Mouse (Mus musculus) right cerebral cortex, postnatal 4 days (tissue): ENCODE data around the gene Slc25a12.
A peak's percentile ranks its signal among the peaks of the same experiment; 100 is the strongest.

Source experiments
- DNase-seq: peaks from one replicate; pipeline ENCODE4 v3.0.0-alpha.2; 2022

Slc25a12 gene

DNA sequence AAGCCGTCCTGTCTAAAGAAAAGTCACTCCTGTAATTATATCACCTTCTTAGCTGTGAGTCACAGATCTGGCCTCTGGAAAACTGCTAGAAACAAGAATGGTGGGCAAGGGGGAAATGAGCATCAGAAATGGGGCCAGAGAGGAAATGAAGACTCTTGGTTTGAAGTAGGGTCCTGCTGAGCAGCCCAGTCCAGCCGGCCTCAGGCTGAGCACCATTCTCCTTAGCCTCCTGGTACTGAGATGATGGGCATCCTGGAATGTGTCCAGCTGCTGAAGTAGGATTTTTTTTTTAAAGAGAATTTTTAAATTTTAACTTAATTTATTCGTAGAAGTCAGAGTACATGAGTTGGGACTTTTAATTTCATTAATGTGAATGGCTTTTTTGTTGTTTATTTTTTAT, 62.7 kb downstream of the Slc25a12 start:
- no peak for DNase-seq

DNA sequence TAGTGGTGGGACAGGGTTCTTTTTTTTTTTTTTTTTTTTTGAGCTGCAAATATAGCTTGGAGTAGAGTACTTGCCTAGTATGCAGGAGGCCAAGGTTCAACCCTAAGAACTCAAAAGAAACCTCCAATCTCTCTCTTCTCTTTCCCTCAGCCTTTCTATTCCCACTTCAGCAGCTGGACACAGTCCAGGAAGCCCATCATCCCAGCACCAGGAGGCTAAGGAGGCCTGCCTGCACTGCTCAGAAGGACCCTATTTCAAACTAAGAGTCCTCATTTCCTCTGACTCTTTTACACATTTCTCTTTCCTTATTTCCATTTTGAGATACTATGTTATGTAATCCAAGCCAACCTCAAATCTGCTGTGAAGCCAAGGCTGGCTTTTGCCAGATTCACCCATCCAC, 64.3 kb downstream of the Slc25a12 start:
- peak; percentile 25 for DNase-seq

DNA sequence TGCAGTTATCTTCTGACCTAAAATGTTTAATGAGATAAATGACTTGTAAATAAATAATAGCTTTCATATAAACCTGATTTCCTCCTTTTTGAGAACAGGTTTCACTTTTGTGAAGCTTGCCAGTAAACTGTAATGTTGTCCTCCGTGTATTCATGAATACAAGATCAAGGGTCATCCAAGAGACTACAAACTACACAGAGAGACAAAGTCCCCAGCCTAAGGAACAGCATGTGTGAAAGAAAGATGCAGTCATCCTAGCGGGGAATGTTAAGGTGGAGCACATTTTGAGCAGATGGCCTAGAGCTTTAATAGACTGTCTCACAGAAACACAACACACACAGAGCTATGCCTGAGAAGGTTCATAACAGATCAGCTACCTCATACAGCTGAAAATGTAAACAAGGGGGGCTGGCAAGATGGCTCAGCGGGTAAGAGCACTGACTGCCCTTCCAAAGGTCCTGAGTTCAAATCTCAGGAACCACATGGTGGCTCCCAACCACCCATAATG, 65.3 kb downstream of the Slc25a12 start:
- no peak for DNase-seq

DNA sequence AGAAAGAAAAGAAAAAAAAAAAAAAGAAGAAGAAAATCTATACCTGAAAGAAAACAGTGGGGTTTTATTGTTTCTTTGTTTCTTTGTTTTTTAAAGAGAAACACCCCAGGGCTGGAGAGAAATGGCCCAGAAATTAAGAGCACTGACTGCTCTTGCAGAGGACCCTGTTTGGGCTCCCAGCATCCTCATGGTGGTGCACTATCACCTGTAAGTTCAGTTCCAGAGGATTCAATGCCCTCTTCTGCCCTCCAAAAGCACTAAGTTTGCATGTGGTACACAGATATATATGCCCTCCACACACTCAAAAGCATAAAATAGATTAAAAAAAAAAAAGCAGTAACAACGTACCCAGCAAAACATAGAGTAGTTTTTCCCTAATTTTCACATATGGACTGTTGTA, 68.8 kb downstream of the Slc25a12 start:
- DNase-seq: no peak

DNA sequence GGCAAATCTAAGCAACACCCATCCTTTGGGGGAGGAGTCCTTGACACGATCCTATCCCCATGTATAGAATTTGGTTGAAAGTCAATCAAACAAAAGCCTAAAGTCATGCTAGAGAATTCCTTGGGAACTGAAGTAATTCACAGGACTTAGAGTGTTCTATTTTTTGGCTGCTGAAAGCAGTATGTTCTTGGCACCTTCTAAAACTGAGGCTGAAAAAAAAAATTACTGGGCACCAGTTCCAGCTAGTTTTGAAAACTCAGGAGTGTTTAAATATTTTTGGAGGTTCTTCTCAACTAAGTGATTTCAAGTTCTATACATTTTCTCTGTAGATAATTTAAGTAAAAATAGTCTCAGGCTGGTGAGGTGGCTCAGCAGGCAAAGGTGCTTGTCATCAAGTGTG, 70.0 kb downstream of the Slc25a12 start:
- no peak for DNase-seq

DNA sequence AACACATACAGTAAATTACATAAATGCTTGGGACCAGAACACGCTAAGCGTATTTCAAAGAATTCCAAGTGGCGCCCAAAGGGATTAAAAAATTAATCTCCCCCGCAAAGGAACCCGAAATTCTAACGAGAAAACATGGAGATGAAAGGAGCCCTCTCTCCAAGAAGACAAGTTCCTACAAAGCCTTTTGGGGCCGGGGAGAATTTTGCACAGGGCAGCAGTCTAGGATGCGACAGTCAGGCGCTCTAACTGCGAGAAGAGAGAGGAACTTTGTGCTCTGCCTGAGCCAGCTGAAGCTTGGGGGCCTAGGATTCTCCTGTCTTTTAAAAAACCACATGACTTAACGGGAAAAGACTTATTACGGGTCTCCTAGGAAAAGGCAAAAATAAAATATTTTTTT, 71.7 kb downstream of the Slc25a12 start:
- no peak for DNase-seq

DNA sequence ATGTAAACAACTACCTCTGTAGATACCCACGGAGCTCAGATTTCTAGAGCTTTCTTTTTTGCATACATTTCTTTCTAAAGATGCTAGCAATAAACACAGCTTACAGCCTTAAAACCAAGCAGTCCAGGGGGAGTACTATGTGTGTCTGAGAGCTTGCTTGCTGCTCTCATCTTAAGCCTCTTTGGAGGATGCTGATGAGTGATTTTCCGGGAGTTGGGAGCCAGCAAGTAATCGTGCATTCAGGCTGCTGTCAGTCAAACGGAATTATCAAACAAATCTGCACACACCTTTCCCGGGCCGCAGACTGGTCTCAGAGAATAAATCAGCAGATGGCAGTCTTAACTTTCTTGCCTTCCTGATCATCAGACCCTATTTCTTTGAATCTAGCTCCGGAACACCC, 73.1 kb downstream of the Slc25a12 start:
- no peak for DNase-seq

DNA sequence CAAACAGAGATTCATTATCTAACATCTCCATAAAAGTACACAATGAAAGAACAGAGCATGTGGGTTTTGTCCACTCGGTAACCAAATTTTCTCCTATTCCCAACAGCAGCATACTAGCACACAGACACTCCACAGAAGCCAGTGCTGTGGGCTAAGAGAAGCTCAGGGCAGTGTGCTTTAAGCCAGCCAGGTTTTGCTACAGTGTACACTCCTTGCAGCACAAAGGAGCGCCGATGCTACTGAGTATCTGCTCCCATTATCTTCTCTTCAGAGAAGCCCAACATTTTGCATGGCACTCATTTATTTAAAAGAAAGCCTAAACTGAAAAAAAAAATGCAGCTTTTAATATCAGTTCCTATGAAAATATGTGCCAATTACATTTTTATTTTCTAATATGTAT, 73.6 kb downstream of the Slc25a12 start:
- no peak for DNase-seq

DNA sequence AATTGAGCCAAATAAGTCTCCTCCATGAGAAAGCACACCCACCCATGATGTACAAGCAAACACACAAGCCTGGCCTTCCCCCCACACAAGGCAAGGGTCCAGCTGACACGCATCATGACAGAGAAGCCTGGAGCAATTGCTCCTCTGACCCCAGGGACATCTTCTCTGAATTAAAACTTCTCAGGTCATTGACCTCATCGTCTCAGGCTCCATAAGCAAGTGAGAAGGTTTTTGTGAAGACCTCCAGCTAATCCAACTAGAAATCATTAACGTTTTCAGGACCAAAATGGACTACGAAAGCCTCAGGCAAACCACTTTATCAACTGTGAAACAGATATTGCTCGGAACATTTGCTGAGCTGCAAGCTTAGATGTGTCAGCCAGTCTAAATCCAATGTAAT, 76.0 kb downstream of the Slc25a12 start:
- DNase-seq: no peak

DNA sequence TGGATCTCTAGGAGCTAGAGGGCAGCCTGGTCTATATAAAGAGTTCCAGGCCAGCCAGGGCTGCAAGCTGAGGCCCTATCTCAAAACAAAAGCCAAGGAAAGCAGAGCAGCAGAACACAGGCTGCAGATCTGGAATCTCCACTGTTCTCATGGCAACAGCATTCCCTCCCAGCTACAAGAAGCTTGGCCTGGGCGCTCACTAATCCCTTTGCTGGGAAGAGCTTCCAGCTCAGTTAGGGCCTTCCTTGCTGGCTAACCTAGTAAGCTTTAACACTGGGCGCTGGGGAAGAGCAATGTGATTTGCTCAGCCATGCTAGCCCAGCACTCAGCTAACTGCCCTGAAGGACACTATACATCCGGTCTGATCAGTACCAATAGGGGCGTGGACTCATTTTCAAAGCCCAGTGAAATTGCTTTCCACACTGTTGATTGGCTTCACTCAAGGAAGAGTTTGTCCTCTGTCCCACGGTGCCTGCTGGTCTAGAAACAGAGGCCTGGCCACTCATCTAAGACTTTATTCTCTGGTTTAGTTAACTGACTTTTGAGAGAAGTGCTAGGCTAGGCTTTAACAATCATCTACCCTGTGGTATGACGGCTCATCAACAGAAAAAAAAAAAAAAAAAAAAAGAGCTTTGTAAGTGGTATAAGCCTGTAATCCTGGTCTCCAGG, 77.3 kb downstream of the Slc25a12 start:
- peak; percentile 33 for DNase-seq

DNA sequence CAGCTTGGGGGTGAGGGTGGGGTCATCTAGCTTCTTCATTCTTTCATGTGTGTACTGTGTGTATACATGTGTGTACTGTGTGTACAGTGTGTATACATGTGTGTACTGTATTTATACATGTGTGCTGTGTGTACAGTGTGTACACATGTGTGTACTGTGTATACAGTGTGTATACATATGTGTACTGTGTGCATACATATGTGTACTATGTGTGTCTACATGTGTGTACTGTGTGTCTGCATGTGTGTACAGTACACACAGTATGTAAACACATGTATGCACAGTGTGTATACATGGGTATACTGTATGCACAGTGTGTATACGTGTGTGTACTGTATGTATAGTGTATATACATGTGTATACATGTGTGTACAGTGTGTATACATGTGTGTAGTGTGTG, 85.6 kb downstream of the Slc25a12 start:
- no peak for DNase-seq

DNA sequence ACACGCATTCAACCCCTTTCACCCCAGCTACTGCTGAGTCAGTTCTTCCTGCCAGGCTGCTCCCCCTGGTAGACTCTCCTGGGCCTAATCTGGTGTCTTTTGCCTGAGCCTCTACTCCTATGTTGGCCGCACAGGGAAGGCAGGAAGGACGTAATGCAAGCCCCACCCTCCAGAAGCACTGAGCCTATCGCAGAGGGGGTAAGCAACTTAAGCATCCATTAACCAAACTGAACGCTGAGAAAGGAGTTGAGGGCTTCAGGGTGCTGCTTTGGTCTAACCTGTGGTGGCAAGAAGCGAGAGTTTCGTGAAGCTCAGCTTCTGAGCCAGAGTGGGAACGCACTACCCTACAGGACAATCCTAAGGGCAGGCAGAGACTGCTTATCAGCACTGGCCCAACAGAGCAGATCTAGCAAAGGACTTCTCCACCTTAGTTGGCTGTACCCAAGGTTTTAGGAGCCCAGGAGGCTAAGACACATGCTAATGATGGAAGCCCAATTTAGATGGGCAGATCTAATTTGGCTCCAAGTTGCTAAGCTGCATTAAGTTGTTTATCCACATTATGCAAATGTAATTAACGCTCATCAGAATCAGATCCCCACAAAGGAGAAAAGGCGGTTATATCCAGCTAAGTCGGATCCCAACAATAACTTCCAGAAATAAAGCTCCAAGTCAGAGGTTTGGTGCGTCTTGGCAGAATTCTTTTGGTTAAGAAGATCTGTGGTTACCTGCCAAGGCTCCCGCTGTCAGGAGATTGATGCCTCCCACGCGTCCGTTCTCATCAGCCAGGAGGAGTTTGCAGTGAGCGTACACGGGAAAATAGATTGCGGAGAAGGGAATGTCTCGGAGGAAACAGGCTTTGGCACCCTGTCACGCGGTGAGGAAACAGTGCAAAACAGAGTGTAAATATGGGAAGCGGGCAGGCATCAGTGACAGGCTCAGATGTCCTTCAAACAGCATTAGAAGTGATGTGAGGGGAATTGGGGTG, 88.5 kb downstream of the Slc25a12 start:
- DNase-seq: peak; percentile 19

DNA sequence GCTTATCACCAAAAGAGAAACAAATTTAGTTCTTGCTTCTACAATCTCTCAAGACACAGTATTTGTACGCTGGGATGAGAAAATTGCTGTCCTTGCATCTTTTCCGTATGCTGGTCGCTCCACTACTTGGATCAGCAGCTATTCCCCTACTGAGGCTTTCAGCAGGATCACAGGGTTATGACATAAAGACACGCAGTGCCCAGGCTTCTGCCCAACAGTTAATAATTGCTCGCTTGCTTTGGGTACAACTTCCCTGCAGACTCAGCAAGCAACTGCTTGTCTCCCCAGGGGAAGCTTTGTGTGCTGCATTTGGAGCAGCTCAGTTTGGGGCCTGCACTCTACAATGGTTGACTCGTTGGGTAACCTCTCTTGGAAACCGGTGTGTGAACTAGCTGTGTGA, 91.8 kb downstream of the Slc25a12 start:
- DNase-seq: no peak

DNA sequence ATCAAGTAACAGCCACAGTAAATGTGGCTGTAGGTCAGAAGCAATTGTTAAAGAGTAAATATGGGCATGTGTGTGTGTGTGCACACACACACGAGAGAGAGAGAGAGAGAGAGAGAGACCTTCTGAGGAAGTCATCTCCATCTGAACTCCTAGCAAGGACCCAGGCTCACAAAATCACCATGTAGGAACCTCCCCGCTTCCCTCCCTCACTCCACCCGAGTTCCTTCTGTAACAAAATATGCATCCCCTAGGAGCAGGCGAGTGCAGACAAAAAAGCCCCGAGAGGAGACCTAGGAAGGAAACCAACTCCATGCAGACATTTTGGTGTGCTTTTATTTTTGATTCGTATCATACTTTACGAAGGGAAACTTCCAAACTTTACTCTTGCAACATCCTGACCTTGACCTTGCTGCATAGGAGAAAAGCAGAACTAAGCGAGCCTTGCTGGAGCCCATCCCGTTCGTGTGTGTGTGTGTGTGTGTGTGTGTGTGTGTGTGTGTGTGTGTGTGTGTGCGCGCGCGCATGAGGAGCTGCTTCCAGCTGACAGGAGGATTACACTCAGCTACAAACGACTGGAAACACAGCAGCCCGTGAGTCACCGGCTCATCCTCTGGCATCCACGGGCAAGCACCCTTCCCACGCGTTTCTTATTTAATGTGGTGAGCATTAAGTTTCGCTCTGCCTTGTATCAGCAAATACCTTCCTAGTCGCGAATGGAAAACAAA, 93.4 kb downstream of the Slc25a12 start:
- DNase-seq: no peak

DNA sequence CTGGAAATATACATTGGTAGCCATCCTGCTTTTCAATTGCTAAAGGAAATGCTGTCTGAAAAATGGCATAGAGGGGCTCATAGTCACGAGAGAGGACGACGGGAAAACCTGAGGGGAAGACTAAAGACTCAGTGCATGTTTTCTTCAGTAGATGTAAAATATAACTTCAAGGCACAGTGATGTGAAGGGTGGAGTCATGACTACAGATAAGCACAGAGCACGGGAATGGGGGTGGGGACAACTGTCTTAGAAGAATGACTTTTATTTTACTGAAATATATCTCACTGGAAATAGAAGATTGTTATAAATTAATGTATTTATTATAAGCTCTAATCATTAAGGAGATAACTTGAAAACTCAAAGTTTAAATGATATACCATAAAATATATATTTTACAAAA, 97.5 kb downstream of the Slc25a12 start:
- no peak for DNase-seq

DNA sequence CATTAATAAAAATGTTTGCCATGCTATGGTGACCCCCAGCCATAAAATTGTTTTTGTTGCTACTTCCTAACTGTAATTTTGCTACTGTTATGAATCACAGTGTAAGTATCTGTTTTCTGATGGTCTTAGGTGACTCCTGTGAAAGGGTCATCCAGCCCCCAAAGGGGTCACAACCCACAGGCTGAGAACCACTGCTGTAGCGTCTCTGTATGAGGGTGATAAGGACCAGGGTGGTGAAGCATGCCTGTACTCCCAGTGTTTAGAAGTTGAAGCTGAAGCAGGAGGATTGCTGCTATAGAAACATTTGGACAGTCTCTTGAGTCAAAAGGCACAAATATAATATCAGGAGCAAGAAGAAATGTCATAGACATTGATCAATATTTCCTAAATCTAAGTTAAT, 98.2 kb downstream of the Slc25a12 start:
- no peak for DNase-seq

DNA sequence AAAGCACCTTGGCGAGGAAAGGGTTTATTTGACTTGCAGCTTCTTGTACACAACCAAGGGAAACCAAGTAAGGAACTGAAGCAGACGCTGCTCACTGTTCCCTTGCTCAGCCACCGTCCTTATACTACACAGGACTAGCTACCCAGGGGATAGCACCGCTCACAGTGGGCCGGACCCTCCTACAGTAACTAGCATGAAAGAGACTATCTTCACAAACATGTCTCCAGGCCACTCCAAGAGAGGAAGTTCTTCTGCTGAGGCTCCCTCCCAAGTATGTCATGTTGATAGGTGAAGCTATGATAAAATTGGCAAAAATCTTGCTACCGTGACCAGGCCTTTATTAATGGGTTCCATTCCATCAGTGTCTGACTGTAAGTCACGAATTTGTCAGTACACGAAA, 98.9 kb downstream of the Slc25a12 start:
- no peak for DNase-seq

DNA sequence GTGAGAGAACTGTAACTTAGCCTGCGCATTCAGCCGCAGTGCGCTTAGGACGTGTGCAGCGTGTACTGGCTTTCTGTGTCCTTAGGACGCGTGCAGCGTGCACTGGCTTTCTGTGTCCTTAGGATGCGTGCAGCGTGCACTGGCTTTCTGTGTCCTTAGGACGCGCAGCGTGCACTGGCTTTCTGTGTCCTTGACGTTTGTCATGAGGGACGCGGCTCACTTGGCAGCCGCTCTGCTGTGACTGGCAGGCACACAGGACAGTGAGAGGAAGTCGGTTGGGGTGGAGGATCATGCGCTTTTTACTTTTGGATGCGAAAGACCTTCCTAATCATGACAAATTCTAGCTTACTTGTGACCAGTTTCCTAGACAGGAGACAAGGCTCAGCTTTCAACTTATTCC, 103.0 kb downstream of the Slc25a12 start:
- no peak for DNase-seq

DNA sequence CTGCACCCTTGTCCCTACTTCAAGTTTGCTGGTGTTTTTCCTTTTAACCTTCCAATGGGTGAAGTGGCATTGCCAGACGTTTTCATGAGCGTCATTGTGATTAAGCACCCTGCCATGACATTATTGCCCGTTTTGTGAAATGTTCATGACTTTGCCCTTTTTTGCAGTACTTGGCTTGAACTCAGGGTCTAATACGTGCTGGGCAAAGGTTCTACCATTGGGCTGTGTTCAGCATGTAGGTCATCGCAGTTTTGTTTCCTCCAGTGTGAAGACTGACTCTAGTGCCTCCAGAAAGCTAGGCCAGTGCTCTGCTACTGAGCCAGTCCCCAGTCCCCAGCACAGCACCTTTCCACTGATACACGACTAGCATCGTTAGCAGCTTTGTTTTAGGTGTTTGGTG, 111.0 kb downstream of the Slc25a12 start:
- no peak for DNase-seq

DNA sequence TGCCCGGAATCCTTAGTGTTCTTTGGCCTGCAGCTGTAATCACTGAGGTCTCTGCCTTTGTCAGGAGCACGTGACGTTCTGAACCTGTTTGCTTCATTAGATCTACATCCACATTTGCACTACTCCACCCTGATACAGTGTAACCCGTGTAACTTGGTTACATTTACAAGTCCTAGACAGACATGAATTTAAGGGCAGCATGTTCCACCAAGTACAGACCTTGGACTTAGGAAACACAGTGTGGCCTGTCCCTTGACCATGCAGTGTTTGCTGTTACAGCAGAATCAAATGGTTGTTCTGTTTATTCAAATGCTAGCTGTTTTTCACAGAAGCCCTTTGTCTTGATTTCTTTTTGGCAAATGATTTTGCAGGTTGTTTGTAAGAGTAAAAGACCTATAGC, 112.7 kb downstream of the Slc25a12 start:
- DNase-seq: no peak

DNA sequence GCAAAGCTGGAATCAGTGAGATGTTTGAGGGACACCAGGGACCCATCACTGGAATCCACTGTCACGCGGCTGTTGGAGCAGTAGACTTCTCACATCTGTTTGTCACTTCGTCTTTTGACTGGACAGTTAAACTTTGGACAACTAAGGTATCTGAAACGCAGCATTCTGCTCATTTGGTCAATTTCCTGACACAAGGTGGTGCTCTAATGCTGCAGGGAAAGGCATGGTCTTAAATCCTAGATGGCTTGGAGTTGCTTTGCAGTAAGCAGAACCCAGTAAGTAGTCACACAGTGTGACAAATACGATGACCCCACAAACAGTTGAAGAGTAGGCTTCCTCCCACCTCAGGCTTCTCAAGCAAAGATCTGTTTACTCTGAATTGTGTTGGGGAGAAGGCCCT, 116.7 kb downstream of the Slc25a12 start:
- DNase-seq: no peak

DNA sequence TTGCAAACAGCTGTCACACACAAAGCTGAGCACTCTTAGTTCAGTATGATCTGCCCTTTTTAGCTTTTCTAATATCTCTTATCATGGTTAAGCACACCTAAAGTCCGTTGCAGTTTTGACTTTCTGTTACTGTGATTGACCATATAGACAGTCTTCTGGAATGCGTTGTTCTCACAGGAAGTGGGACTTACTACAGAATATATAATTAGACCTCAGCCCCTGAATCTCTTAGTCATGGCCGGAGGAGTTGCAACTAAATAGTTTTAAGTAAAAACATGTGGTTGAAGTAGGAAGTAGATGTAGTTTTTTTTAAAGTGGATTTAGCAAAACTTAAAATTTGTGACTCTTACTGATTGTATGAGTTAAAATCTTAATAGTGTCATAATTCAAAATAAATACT, 119.5 kb downstream of the Slc25a12 start:
- DNase-seq: no peak

DNA sequence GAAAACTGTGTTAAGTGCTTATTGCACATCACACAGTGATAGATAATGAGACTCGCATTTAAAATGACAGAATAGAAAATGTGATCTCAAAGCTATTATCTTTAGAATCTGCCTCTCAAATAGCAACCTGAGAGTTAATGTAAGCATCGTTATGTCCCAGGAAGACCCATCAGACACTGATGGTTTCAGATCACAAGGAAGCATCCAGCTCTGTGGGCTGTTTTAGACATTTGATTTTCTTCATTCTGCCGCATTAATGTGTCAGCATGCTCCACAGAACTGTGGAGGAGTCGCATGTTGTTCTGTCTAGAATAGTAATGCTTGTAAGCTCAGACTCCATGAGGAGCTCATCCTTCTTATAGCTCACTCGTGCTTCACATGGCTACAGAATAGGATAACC, 121.5 kb downstream of the Slc25a12 start:
- DNase-seq: no peak

DNA sequence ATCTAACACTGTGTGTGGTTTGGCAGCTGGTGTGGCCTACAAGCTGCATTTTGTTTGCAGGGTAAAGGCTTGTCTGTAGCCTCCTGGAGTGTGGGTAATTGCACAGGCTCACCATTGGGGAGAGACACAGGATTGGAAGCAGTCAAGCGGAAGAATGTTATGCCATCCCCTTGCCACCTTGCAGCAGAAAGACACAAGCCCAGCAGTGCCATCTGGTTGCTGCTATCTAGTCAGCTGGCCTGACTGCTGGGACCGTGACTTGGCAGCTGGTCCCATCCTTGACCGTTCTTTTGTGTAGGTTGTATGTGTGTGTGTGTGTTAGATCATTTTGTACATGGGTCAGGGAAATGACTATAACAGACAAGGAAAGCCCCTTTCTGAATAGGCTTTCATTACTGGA, 122.1 kb downstream of the Slc25a12 start:
- peak; percentile 19 for DNase-seq
